Mouse (Mus musculus) small intestine, adult 2 months (tissue): ENCODE data around the gene Dnaaf5.

Experiments
- CTCF ChIP-seq: fragments of 200-500 bp; IDR thresholded peaks from 2 replicates; pipeline ENCODE4 v1.5.1; 2012; ENCODE audit warnings: low read depth, mild to moderate bottlenecking, control low read depth, inconsistent platforms, low read length, moderate library complexity, mixed read lengths; ENCODE audit not compliant: insufficient replicate concordance, insufficient read length; ENCODE audit errors: extremely low read depth
- POLR2A ChIP-seq: fragments of 200-500 bp; IDR thresholded peaks from 2 replicates; pipeline ENCODE4 v1.6.1; 2012; ENCODE audit warnings: low read depth, mild to moderate bottlenecking, control low read depth, inconsistent platforms, low read length, moderate library complexity

GRCm38 (mm10) chr5:139220006-139220515 is 70.0 kb downstream of the Dnaaf5 start:
- TF ChIP-seq CTCF: no peak
- TF ChIP-seq POLR2A: no peak
